Mouse (Mus musculus) monocyte, adult 2 months (primary cell): ENCODE data around the gene Nos2.
A peak's percentile ranks its signal among the peaks of the same experiment; 100 is the strongest.

Source experiments
- DNase-seq, 2 experiments: peaks; one replicate each; pipeline ENCODE4 v3.0.0; 2022; ENCODE audit warnings: low spot score in 2 of 2, low read depth in 1 of 2

Gene Nos2

DNA sequence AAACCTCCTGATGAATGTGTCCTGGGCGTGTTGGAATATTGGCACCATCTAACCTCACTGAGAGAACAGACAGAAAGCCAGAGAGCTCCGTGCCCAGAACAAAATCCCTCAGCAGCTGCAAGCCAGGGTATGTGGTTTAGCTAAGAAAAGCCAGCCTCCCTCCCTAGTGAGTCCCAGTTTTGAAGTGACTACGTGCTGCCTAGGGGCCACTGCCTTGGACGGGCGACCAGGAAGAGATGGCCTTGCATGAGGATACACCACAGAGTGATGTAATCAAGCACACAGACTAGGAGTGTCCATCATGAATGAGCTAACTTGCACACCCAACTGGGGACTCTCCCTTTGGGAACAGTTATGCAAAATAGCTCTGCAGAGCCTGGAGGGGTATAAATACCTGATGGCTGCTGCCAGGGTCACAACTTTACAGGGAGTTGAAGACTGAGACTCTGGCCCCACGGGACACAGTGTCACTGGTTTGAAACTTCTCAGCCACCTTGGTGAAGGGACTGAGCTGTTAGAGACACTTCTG is at the start of gene Nos2:
Gene Nos2 (plus strand): TSS at position 377 of the 529 bp plus-strand sequence.
- DNase-seq = no peak

DNA sequence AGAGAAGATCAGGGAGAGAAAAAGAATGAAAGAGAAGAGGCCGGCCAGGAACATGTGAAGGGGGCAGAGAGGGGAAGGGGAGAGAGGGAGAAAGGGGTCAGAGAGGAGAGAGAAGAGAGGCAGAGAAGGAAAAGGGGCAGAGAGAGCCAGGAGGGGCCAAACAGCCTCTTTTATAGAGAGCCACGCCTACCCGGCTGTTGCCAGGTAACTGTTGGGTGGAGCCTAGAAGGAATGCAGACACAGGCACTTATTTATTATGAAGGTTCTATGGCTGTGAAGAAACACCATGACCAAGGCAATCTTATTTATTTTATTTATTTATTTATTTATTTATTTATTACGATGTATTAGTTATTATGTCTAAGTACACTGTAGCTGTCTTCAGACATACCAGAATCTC is 49.7 kb upstream of the Nos2 start:
- DNase-seq = no peak

DNA sequence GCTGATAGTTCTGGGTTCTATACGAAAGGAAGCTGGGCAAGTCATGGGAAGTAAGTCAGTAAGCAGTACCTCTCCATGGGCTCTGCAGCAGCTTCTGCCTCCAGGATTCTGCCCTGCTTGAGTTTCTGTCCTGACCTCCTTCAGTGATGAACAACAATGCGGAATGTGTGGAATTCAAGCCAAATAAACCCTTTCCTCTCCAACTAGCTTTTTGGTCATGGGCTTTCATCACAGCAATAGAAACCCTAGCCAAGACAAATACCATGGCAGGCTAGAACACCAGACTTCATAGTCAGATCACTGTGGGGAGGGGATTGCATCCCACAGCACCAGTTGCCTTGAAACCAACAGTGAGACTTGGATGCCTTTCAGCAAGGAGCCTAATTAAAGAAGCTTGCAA is 47.8 kb upstream of the Nos2 start:
- DNase-seq = no peak

DNA sequence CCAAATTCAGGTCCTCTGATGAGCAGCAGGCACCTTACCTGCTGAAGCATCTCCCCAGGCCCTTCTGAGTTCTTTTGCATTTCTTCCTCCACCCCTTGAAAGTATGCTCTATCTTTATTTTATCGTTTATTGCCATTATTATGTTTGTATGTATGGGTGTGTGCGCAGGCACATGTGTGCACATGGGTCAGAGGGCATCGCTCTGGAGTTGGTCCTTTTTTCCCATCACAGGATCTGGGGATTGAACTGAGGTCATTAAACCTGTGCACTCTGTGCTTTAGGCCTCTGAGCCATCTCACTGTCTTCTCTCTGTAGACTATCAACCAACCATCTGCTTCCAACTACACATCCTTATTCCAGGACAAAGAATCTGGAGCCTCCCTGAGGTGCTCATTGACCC is 40.9 kb upstream of the Nos2 start:
- no peak for DNase-seq

DNA sequence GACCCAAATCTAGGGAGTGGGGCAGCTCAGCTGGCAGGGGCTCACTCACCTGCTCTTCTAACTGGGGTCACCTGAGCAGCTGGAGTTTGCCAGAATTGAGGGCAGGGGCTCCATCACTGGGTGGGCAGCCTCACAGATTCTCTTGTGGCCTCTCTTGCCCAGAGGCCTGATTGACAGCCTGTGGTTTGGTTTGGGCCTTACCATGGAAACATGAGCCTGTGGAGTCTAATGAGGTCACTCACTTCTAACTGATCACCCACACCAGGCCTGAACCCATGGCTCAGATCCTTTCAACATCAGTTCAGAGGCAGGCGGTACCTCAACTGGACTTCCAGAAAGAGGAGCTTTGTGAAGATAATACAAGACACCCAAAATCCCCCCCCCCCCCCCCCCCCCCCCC is 33.9 kb upstream of the Nos2 start:
- DNase-seq = no peak

DNA sequence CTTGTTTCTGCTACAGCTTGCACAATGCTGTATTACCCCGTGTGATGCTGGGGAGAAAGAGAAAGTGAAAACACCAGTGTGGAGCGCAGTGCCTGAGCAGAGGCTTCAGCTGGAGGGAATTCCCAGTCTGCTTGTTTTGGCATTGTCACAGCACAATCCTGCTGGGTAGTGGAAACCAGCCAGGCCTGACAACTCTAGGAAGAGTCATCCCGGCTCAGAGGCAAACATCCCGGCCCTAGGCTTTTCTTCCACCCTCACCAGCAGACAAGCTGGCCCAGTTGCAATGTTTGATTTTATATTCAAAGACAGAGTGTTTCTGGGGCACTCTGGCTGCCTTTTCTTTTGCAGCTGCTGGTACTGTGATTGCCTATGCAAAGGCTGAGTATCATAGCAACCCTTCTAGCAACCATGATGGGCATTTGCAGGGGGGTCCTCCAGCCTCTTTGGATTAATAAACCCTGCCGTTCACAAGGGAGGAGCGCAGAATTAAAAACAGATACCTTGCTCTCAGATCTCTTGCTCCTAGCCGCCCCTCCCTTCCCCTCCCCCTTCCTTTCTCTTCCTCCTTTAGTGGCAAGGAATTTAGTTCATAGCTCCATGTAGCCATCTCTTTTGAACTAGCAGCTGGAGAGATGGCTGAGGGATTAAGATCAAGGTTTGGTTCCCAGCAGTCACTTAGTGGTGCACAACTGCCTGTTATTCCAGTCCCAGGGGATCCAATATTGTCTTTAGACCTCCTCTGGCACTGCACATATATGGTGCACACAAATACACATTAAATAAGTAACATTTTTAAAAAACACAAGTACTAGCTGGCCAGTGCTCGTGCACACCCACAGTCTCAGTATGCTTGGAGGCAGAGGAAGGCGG is 33.2 kb upstream of the Nos2 start:
- peak in 1 of 2 experiments; percentile 16 for DNase-seq

DNA sequence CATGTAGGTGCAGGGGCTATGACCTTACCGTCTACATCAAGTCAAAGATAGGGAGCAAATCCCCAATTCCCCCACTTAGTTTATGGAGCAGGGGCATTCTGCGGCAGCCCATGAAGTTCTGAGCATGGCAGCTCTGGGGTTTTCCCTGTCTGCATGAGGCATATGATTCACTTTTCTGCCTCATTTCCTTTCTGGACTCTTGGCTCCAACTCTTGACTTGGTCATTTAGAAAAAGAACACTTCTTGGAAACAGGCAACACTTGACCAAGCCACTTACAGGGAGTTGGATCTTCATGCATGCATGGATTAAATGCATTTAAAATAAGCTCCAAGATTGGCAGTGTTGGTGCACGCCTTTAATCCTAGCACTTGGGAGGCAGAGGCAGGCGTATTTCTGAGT is 31.4 kb upstream of the Nos2 start:
- no peak for DNase-seq

DNA sequence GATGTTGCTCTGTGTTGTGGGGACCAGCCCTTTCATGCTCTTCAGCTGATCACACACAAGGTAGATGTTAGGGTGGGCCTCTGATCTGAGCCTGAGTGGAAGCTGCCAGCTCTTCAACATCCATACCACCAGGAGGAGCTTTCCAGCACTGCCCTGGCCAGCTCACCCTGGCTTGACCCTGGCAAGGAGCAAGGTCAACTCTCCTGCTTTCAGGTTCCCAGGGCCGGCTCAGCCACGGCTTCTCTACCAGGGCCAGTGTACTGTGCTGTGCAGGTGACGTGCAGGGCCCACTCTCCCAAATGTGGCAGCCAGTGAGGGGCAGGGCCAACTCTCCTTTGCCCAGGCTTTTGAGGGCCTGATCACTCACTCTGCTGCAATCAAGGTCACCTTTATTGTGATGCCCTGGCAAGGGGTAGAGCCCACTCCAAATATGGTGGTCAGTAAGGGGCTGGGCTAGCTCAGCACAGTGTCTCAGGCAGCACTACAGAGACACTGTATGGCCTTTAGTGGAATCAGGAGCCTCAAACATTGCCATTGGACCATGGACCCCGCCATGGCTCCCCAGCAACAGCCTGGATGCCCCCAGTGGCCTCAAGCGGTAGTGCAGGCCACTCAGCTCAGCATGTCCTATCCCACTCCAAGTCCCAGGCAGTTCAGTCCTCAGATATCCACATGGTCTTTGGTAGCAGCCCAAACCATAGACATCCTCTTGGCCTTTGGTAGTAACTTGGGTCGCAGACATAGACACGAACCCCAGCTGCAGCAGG is 24.0 kb upstream of the Nos2 start:
- peak in 1 of 2 experiments; percentile 7 for DNase-seq

DNA sequence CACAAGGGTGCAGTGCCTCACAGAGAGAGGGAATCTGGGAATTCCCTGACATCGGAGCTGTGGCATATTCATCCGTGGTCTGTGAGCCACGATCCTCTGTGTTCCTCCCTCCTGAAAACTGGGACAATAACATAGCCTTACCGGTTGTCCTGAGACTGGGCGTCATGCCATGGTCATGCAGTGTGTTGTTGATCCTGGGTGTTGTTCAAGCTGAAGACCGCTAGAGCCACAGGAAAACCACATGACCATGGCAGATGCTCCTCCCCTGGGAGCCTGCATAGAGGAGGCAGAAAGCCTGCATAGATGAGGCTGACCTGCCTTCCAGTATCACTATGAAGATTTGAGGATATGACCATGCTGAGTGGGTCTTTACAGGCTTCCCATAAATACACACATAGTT is 5.1 kb upstream of the Nos2 start:
- no peak for DNase-seq

DNA sequence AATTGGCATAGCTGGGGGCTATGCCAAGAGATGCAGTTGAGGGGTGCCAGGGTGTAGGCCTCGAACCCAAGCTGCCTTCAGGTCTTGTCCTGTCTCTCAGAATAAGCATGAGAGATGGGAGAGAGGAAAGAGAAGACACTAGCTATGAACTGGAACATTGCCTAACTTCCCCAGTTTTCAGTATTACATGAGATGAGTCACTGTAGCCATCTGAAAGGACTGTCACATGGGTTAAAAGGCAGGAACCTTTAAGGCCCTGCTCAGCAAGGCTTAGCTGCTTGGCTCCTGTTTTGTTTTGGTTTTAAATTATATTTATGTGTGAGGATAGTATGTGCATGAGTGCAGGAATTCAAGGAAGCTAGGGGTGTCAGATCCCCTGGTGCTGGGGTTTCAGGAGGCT is 4.2 kb upstream of the Nos2 start:
- DNase-seq = no peak

DNA sequence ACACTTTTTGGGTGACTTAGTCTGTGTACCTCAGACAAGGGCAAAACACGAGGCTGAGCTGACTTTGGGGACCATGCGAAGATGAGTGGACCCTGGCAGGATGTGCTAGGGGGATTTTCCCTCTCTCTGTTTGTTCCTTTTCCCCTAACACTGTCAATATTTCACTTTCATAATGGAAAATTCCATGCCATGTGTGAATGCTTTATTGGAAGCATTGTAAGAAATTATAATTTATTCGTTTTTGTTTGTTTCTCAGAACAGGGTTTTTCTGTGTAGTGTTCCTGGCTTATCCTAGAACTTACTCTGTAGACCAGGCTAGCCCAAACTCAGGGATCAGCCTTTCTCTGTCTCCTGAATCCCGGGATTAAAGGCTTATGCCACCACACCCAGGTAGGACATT is 842 bp upstream of the Nos2 start:
- DNase-seq = no peak

DNA sequence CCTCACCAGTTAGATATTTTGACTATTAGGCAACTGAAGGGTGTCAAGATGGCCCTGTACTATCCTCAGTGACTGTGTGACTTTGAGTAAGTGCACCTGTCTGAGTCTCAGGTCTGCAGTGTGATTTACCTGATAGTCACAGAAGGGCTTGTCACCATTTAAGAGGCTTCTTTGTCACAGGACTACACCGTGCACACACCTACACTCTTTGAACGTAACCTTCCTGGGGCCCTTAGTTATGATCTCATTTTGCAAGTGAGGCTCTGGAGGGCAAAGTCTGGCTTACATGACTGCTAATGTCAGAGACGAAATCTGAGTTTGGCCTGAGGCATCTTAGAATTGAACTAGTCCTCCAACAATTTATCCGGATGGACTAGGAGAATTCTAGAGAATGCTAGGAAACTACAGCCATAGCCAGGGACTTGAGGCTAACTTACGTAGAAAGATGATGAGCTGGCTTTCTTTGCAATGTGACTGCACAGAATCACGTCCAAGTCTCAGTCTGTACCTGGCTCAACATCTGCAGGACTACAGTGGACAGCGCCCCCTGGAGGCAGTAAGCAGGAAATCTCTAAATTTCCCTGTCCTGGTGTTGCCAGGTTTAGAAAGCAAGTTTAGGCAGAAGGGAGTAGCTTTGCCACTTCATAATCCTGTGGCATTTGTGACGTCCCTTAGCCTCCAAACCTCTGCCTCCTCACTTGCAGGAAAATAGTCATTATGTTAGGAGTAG is 2.3 kb downstream of the Nos2 start:
- no peak for DNase-seq

DNA sequence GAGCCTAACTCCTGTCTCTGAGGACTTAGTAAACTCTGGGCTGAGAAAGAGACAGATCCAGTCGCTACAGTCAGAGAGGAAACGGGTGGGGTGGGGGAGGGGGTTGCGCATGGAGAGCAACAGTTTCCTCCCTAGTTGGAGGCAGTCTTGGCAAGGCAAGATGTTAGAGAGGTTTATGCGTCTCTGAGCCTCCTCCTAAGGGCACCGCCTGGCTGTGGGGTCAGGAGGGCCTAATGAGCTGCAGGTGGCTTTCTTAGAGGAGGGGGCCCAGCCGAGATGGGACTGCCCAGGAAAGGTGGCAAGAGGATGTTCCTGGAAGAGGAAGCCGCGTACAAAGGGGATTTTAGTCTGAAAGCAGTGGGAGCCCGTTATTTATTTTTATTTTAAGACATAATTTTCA is 3.5 kb downstream of the Nos2 start:
- DNase-seq = no peak

DNA sequence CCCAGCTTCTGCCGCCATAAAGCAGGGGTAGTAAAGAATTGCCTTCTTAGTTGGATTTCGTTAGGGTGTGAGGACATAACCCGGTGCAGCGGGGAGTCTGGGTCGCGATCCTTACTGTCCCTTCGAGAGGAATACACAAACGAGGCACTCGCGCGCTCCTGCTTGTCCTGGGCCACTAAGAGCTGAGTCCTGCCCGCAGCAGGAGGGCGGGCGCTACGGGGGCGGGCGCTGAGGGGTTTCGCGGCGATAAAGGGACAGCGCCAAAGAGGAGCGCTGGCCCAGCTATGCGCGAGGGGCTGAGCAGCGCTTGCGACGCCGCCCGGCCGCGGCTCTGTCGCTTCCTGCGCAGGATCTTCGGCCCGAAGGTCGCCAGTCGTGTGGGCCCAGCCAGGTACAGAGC is 4.3 kb downstream of the Nos2 start:
- DNase-seq = no peak

DNA sequence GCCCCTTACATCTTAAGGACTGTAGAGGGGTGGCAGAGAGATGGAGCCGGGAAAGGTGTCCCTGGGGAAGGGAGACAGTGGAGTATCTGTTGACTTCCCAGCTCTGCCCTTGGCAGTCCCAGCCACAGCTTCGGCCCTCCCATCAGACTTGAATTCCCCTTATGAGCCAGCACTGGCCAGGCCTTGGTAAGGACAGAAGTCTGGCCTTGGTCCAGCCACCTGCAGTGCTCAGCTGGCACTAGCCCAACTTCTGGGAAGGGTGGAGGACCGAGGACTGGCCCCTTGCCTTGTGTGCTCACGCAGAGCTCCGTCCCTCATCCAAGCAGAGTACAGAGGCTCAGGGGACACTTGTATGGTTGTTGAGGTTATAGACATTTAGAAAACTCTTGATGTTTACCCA is 8.8 kb downstream of the Nos2 start:
- no peak for DNase-seq

DNA sequence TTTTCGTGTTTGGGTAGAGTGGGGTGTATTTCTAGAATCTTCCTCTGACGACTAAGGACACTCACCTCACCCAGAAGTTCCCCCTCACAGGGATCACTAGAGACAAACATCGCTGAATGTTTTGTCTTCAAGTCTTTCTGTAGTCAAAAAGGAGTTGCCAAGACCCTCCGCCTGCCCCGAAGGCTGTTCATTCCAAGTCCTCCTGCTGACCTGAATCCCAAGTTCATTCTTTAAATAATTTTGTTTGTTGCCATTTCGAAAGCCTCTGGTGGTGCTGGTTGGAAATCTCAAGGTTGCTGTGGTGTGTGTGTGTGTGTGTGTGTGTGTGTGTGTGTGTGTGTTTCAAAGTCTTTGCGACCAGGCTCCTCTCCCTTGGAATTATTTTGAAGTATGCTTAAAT is 13.7 kb downstream of the Nos2 start:
- no peak for DNase-seq

DNA sequence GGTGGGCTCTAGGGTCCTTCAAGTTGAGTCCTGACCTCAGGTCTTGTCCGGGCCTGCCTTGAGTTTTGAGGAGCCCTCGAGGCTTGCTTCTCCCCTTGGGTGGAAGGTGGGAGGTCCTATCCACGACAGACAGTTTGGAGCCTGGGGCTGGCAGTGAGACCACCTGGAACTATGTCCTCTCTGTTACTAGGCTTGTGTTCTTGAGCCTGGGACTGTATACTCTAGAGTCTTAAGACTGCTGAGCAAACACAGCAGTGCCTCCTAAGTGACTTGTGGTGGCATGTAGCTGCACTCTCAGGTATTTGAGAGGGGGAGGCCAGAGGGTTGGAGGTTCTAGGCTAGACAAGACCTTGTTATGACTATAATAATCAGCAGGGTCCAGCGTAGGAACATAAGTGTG is 14.1 kb downstream of the Nos2 start:
- no peak for DNase-seq

DNA sequence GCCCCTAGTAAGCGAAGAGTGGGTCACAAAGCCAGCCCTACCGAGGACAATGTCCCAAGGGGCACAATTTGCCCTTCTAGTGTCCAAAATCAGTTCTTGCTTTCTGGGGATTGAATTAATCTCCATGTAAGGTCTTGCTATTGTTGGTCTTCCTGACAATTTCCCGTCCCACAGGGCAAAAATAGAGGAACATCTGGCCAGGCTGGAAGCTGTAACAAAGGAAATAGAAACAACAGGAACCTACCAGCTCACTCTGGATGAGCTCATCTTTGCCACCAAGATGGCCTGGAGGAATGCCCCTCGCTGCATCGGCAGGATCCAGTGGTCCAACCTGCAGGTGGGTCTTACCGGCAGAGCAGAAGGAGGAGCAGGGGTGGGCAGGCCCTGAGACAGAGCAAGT is 14.6 kb downstream of the Nos2 start:
- DNase-seq = no peak

DNA sequence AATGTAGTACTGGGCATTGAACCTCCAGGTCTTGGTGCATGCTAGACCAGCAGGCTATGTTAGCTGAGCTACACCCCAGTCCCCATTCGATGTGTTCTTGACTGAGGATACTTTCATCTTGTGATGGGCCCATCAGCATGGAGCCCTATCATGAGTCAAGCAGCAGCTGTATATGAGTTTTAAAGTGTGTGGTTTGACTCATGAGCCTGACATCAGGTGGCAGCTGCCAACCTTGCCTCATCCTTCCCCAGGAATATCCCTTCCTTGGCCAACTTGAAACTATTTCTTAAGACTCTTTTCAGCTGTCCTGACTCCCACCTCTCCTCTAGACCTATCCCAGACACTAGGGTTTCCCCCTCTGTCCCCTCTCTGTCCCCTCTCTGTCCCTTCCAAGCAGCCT is 22.5 kb downstream of the Nos2 start:
- no peak for DNase-seq

DNA sequence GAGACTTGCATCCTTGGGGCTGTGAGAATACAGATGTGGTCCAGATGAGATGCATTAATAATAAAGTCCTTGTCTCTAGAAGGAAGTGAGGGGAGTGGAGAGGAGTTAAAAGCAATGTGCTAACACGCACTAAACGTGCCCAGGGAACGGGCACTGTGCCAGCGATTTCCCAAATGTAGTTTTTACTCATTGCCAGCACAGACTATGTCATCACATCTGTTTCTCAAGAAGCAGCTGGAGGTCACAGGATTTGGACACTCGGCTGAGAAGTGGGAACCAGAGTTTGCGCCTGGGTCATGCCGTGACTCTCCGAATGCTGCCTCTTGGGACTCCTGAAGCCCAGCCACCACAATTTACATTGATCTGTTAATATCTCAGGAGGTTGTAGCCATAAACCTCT is 29.8 kb downstream of the Nos2 start:
- no peak for DNase-seq

DNA sequence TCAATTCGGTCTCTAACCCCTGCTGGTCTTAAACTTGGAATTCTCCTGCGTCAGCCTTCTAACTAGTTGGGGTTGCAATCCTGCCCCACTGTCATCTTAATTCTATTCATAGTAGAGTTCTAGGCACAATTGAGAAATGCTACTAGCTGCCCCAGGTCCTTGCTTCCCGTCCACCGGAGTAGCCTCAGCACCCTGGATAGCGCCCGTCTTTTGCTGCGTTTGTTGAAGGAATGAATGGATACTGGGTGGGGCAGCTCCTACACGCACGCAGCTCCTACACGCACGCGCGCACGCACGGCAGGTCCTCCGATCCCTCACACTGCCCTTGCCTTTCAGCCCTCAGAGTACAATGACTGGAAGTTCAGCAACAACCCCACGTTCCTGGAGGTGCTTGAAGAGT is 31.9 kb downstream of the Nos2 start:
- no peak for DNase-seq

DNA sequence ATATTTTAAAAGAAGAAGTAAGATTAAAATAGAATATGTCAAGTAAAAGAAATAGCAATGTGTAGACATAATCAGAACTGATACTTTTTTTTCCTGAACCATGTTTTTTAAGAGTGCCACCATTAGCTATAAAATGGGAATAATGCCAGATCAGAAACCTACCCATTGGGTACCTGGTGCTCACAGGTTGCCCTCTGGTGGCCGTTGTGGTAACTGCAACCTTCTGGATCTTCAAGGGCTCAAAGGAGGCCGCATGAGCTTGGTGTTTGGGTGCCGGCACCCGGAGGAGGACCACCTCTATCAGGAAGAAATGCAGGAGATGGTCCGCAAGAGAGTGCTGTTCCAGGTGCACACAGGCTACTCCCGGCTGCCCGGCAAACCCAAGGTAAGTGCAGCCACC is 35.7 kb downstream of the Nos2 start:
- peak in 1 of 2 experiments; percentile 45 for DNase-seq
